Mouse (Mus musculus) forebrain, embryonic 15.5 days (tissue): ENCODE measurements around the gene AA986860. TPM values are rescaled to one million over a fixed set of nuclear protein-coding genes. Genes with fewer than 3 reads are reported as not detected.

Experiments used
- ATAC-seq: fragments of 200-750 bp; cut with Nextera tagmentation; replicated peaks from 2 replicates; pipeline ENCODE4 v1.8.0; 2017; ENCODE audit warnings: mild to moderate bottlenecking, moderate TSS enrichment, moderate library complexity
- H3K27ac ChIP-seq: fragments of 300-500 bp; sonication (generic); replicated peaks from 2 replicates; pipeline ENCODE4 v1.5.1; 2015; ENCODE audit warnings: mild to moderate bottlenecking, inconsistent platforms
- H3K27me3 ChIP-seq: fragments of 300-500 bp; sonication (generic); 2 replicates; pipeline ENCODE4 v1.6.1; 2015; ENCODE audit warnings: inconsistent platforms
- H3K36me3 ChIP-seq: fragments of 300-500 bp; sonication (generic); 2 replicates; pipeline ENCODE4 v1.6.1; 2015; ENCODE audit warnings: mild to moderate bottlenecking, inconsistent platforms
- H3K4me1 ChIP-seq: fragments of 300-500 bp; sonication (generic); 2 replicates; pipeline ENCODE4 v1.6.1; 2015; ENCODE audit warnings: inconsistent platforms
- H3K4me2 ChIP-seq: fragments of 300-500 bp; sonication (generic); replicated peaks from 2 replicates; pipeline ENCODE4 v1.6.1; 2015; ENCODE audit warnings: mild to moderate bottlenecking, inconsistent platforms
- H3K4me3 ChIP-seq: fragments of 300-500 bp; sonication (generic); 2 replicates; pipeline ENCODE4 v1.5.1; 2015; ENCODE audit warnings: mild to moderate bottlenecking, inconsistent platforms
- H3K9ac ChIP-seq: fragments of 300-500 bp; sonication (generic); replicated peaks from 2 replicates; pipeline ENCODE4 v1.6.1; 2015; ENCODE audit warnings: mild to moderate bottlenecking, inconsistent platforms
- H3K9me3 ChIP-seq: fragments of 300-500 bp; sonication (generic); 2 replicates; pipeline ENCODE4 v1.6.1; 2016; ENCODE audit warnings: inconsistent platforms
- WGBS: fragments of 180-500 bp; shearing (Covaris S2); methylation state at CpG from one replicate; pipeline ENCODE4 v1.1.7; 2015; ENCODE audit warnings: mixed read lengths; 5-methylcytosine and 5-hydroxymethylcytosine counted together
- polyA plus RNA-seq: library from polyadenylated mRNA; unstranded; fragments of >200 nt; fragmentation: Nextera tagmentation; extraction: Ambion mirVana; gene quantifications from 2 replicates; pipeline ENCODE4 v1.2.1, GENCODE M21; 2015

Gene AA986860
- polyA plus RNA-seq, 1 experiment from 2014 or later = 0.53 TPM

GRCm38 (mm10) chr1:130717291-130717871 is 14.4 kb upstream of the AA986860 start, which contains the start of gene Yod1:
Gene Yod1 (plus strand): TSS chr1:130717327.
- H3K36me3 ChIP-seq = peaks cover 6% of the 10 kb centered on the region; the same call in 1 of the 2 replicates
- under 1% methylated on average over 54 of the region's 54 CpGs for WGBS
- peak within 1 kb of the TSS; percentile 87 for H3K4me2 ChIP-seq
- H3K27ac ChIP-seq = peak within 1 kb of the TSS; percentile 90
- H3K9me3 ChIP-seq = no peaks in the 10 kb centered on the region
- H3K4me1 ChIP-seq = peaks cover 29% of the 10 kb centered on the region
- H3K27me3 ChIP-seq = no peaks in the 10 kb centered on the region
- ATAC-seq = peak; percentile 67
- H3K4me3 ChIP-seq = peak within 1 kb of the TSS; percentile 92
- H3K9ac ChIP-seq = peak within 1 kb of the TSS; percentile 96

DNA sequence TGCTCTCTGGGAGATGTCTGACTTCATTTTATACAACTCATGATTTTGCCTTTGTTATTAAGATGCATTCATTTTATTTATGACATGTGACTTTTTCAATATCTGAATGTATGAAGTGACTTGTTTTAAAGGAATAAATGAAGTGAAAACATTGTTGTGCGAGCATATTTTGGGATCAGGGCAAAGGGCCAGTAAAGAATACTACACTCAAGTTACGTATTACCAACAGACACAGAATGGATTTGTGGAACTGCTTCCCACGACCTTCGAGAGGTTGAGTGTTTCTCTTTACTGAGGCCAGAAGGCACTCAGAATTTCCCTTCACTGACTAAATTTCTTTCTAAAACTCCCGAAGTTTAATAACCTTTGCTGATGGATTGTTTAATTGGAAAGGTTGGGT is 7.6 kb upstream of the AA986860 start:
- Histone ChIP-seq H3K4me1 (peaks cover 8% of the 10 kb centered on the region), H3K9ac (no peak overlapping the region), H3K27ac (no peak overlapping the region), H3K36me3 (peaks cover 1% of the 10 kb centered on the region; the same call in 1 of the 2 replicates), H3K4me2 (no peak overlapping the region), H3K4me3 (no peak overlapping the region), H3K27me3 (no peaks in the 10 kb centered on the region), H3K9me3 (no peaks in the 10 kb centered on the region)
- ATAC-seq = no peak
- WGBS = 92% methylated on average over 5 of the region's 5 CpGs

DNA sequence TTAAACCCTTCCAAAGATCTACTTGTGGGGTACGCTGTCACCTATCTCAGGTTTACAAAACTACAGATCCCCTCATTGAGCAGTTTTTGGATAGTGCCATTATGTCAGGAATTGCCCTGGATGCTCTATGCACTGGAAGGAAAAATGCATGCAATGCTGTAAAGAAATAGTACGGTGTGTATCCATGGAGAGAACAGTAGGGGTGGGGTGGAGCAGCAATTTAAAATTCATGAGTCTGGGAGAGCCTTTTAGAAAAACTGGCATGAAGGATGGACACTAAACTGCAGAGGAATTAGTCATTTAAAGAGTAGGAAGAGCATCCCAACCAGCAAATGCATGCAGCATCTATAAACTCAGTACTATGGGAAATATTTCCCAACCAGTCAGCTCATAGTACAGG is 5.4 kb upstream of the AA986860 start:
- no peaks in the 10 kb centered on the region for H3K27me3 ChIP-seq
- WGBS = 68% methylated on average over 2 of the region's 2 CpGs
- H3K4me2 ChIP-seq = no peak overlapping the region
- no peak overlapping the region for H3K27ac ChIP-seq
- H3K9ac ChIP-seq = no peak overlapping the region
- no peaks in the 10 kb centered on the region for H3K4me1 ChIP-seq
- no peaks in the 10 kb centered on the region for H3K9me3 ChIP-seq
- no peak for ATAC-seq
- no peak overlapping the region for H3K4me3 ChIP-seq
- H3K36me3 ChIP-seq = no peaks in the 10 kb centered on the region

- 74% methylated on average over 1 of the region's 1 CpGs for WGBS
- no peak overlapping the region for H3K9ac ChIP-seq
Measured at GRCm38 (mm10) chr1:130728070-130728469, 3.7 kb upstream of the AA986860 start.

GRCm38 (mm10) chr1:130728708-130729107 is 3.1 kb upstream of the AA986860 start:
- no peak for ATAC-seq
- WGBS = 77% methylated on average over 3 of the region's 3 CpGs
- H3K4me3 ChIP-seq = no peak overlapping the region
- no peaks in the 10 kb centered on the region for H3K4me1 ChIP-seq
- H3K9me3 ChIP-seq = no peaks in the 10 kb centered on the region
- no peak overlapping the region for H3K27ac ChIP-seq
- no peak overlapping the region for H3K4me2 ChIP-seq
- no peaks in the 10 kb centered on the region for H3K27me3 ChIP-seq
- no peaks in the 10 kb centered on the region for H3K36me3 ChIP-seq
- H3K9ac ChIP-seq = no peak overlapping the region

More at GRCm38 (mm10) chr1:130728070-130728469, 3.7 kb upstream of the AA986860 start:
- no peak overlapping the region for H3K27ac ChIP-seq
- no peak for ATAC-seq
- H3K4me2 ChIP-seq = no peak overlapping the region
- H3K27me3 ChIP-seq = no peaks in the 10 kb centered on the region
- no peak overlapping the region for H3K4me3 ChIP-seq
- no peaks in the 10 kb centered on the region for H3K36me3 ChIP-seq
- H3K9me3 ChIP-seq = no peaks in the 10 kb centered on the region
- H3K4me1 ChIP-seq = no peaks in the 10 kb centered on the region

DNA sequence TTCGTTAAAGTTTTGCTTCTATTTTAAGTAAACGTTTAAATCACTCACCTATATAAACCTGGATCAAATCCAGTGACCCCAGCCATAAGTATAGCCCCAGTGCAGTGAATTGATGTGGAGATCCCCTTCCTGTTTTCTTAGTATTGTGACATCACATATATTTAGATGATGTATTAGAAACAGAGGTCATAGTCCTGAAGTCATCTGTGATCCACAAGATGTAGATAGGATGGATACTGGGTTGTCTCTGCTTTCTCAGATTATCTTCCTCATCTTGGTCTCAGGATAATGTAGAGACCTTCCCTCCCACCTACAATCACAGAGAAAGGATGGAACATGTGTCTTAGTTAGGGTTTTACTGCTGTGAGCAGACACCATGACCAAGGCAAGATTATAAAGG is 2.6 kb upstream of the AA986860 start, which contains the start of gene Pfkfb2:
Pfkfb2 (minus strand) TSS at position 101 of the 400 bp plus-strand sequence.
- Histone ChIP-seq H3K9me3 (no peaks in the 10 kb centered on the region), H3K4me3 (no peak within 1 kb of the TSS), H3K9ac (no peak within 1 kb of the TSS), H3K36me3 (no peaks in the 10 kb centered on the region), H3K4me2 (no peak within 1 kb of the TSS), H3K27ac (no peak within 1 kb of the TSS), H3K4me1 (no peaks in the 10 kb centered on the region), H3K27me3 (no peaks in the 10 kb centered on the region)
- no peak for ATAC-seq
- 88% methylated on average over 2 of the region's 2 CpGs for whole genome bisulfite sequencing

GRCm38 (mm10) chr1:130732706-130733658 is 1.2 kb downstream of the AA986860 start:
- ATAC-seq = no peak
- WGBS = 92% methylated on average over 13 of the region's 13 CpGs
- no peaks in the 10 kb centered on the region for H3K4me1 ChIP-seq

GRCm38 (mm10) chr1:130733671-130734070 is 1.9 kb downstream of the AA986860 start:
- no peak for ATAC-seq
- H3K36me3 ChIP-seq = no peaks in the 10 kb centered on the region
- H3K9ac ChIP-seq = no peak overlapping the region

More at GRCm38 (mm10) chr1:130732706-130733658, 1.2 kb downstream of the AA986860 start:
- Histone ChIP-seq H3K36me3 (no peaks in the 10 kb centered on the region), H3K9me3 (no peaks in the 10 kb centered on the region), H3K9ac (no peak overlapping the region), H3K4me3 (no peak overlapping the region), H3K4me2 (no peak overlapping the region), H3K27ac (no peak overlapping the region), H3K27me3 (no peaks in the 10 kb centered on the region)

DNA sequence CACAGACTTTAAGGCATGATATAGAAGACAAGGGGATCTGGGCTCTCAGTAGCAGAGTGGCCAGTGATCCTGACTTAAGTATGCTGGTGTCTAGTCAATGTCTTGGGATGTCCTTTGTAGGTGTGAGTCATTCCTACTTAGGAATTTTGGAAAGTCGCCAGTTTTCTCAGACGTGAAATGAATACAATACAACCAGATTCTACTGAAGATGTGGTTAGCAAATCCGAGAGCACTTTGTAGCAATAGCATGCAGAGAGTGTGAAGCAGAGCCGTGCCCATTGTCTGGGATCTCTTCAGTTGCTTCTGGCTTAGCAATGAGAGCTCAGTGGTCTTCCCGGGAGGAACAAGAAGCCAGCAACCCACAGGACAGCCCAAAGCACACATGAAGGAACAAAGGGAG is 2.7 kb downstream of the AA986860 start:
- no peak overlapping the region for H3K4me2 ChIP-seq
- no peak for ATAC-seq
- no peaks in the 10 kb centered on the region for H3K4me1 ChIP-seq
- H3K9me3 ChIP-seq = no peaks in the 10 kb centered on the region
- H3K9ac ChIP-seq = no peak overlapping the region
- WGBS = 35% methylated on average over 5 of the region's 5 CpGs
- H3K27me3 ChIP-seq = no peaks in the 10 kb centered on the region
- H3K36me3 ChIP-seq = no peaks in the 10 kb centered on the region
- H3K4me3 ChIP-seq = no peak overlapping the region
- no peak overlapping the region for H3K27ac ChIP-seq

More at GRCm38 (mm10) chr1:130733671-130734070, 1.9 kb downstream of the AA986860 start:
- Histone ChIP-seq H3K4me2 (no peak overlapping the region), H3K9me3 (no peaks in the 10 kb centered on the region), H3K27ac (no peak overlapping the region), H3K27me3 (no peaks in the 10 kb centered on the region), H3K4me3 (no peak overlapping the region), H3K4me1 (no peaks in the 10 kb centered on the region)
- 96% methylated on average over 4 of the region's 4 CpGs for WGBS

GRCm38 (mm10) chr1:130734852-130735251 is 3.1 kb downstream of the AA986860 start:
- H3K4me2 ChIP-seq = no peak overlapping the region
- H3K27me3 ChIP-seq = no peaks in the 10 kb centered on the region
- no peak for ATAC-seq
- WGBS = 83% methylated on average over 8 of the region's 8 CpGs
- H3K4me3 ChIP-seq = no peak overlapping the region
- no peaks in the 10 kb centered on the region for H3K4me1 ChIP-seq
- H3K27ac ChIP-seq = no peak overlapping the region
- no peaks in the 10 kb centered on the region for H3K9me3 ChIP-seq
- H3K9ac ChIP-seq = no peak overlapping the region
- H3K36me3 ChIP-seq = no peaks in the 10 kb centered on the region

GRCm38 (mm10) chr1:130737411-130737881 is 5.7 kb downstream of the AA986860 start:
- no peak overlapping the region for H3K27ac ChIP-seq
- no peak overlapping the region for H3K4me3 ChIP-seq
- no peaks in the 10 kb centered on the region for H3K27me3 ChIP-seq
- WGBS = 26% methylated on average over 11 of the region's 11 CpGs
- no peak overlapping the region for H3K4me2 ChIP-seq
- no peaks in the 10 kb centered on the region for H3K9me3 ChIP-seq
- no peaks in the 10 kb centered on the region for H3K36me3 ChIP-seq
- no peak overlapping the region for H3K9ac ChIP-seq
- ATAC-seq = no peak
- H3K4me1 ChIP-seq = no peaks in the 10 kb centered on the region

GRCm38 (mm10) chr1:130737916-130738315 is 6.1 kb downstream of the AA986860 start:
- no peak for ATAC-seq
- no peak overlapping the region for H3K4me3 ChIP-seq
- H3K27me3 ChIP-seq = no peaks in the 10 kb centered on the region
- 91% methylated on average over 7 of the region's 7 CpGs for WGBS
- H3K4me1 ChIP-seq = no peaks in the 10 kb centered on the region
- no peak overlapping the region for H3K4me2 ChIP-seq
- H3K9ac ChIP-seq = no peak overlapping the region
- H3K27ac ChIP-seq = no peak overlapping the region
- no peaks in the 10 kb centered on the region for H3K36me3 ChIP-seq
- H3K9me3 ChIP-seq = no peaks in the 10 kb centered on the region
